11 mouse cellular contexts compared by ENCODE assay signal in genomic region chr8:86437418-86437817, GRCm38 (mm10).
DNase-seq lines count a peak whose midpoint lies in the region; ATAC-seq and TF ChIP-seq lines count a peak whose summit lies in the region.
"Had no signal": no experiment of that assay in that cellular context is flagged by ENCODE, and none has a peak within 500 bp of the region (broad histone marks: within the 10 kb centered on the region; RNA-seq: fewer than 3 reads in every experiment).

No protein-coding gene starts in this region.

- no peak for ATAC-seq in midbrain, postnatal 0 days (ENCODE audit: low FRiP score)

- no peak for TF ChIP-seq POLR2A in cortical plate, adult 2 months (IDR thresholded peaks at IDR 0.05; ENCODE audit: extremely low read depth, insufficient read depth, low read length)

- no peak overlapping the region for H3K4me2 ChIP-seq in midbrain, postnatal 0 days (ENCODE audit: low read depth, low read length, poor library complexity, severe bottlenecking)
- H3K4me2 ChIP-seq: heart, embryonic 15.5 days had no signal

- no peak for TF ChIP-seq CTCF in layer of hippocampus, adult 2 months (conservative IDR thresholded peaks at IDR 0.05)
- TF ChIP-seq CTCF in cortical plate, adult 2 months (IDR thresholded peaks at IDR 0.05; ENCODE audit: extremely low read depth, insufficient read depth, low read length): no peak
- TF ChIP-seq CTCF in midbrain, postnatal 0 days (IDR thresholded peaks at IDR 0.05): no peak

- no peaks in the 10 kb centered on the region for H3K27me3 ChIP-seq in midbrain, postnatal 0 days (ENCODE audit: insufficient read depth, low read length)
- H3K27me3 ChIP-seq: heart, embryonic 15.5 days had no signal

- DNase-seq in layer of hippocampus, adult 2 months (ENCODE audit: low spot score in 2 of 2): no peak
- DNase-seq in layer of hippocampus, postnatal 25 days (ENCODE audit: extremely low spot score in 1 of 2, low spot score in 1 of 2): no peak
- peak; percentile 33 for DNase-seq in left cerebral cortex, adult 11 months (ENCODE audit: low spot score)
- DNase-seq in midbrain, postnatal 0 days (ENCODE audit: low spot score): peak; percentile 55
- no peak for DNase-seq in urinary bladder, postnatal 10 days (ENCODE audit: low spot score)
- no peak for DNase-seq in urinary bladder, postnatal 4 days (ENCODE audit: low spot score in 2 of 2)
- DNase-seq in heart, postnatal 36 days: no peak
- DNase-seq: kidney, adult 18-20 months had no signal

- no peaks in the 10 kb centered on the region for H3K9me3 ChIP-seq in midbrain, postnatal 0 days (ENCODE audit: low read length)
- H3K9me3 ChIP-seq: heart, embryonic 15.5 days had no signal

- 55% methylated on average over 1 of the region's 1 CpGs for WGBS in midbrain, postnatal 0 days

- peak overlapping the region; percentile 84 for H3K27ac ChIP-seq in layer of hippocampus, adult 2 months
- peak overlapping the region; percentile 12; the same call in 1 of the 2 replicates for H3K27ac ChIP-seq in cortical plate, adult 2 months (ENCODE audit: insufficient read depth, low read length)
- peak overlapping the region; percentile 91 for H3K27ac ChIP-seq in midbrain, postnatal 0 days (ENCODE audit: low read depth, low read length)
- H3K27ac ChIP-seq: heart, embryonic 15.5 days; macrophage had no signal

- H3K36me3 ChIP-seq in midbrain, postnatal 0 days (ENCODE audit: insufficient read depth, low read length): no peaks in the 10 kb centered on the region
- H3K36me3 ChIP-seq: heart, embryonic 15.5 days had no signal

- peaks cover 9% of the 10 kb centered on the region for H3K4me1 ChIP-seq in cortical plate, adult 2 months (ENCODE audit: control insufficient read depth, insufficient read depth, low read length)
- H3K4me1 ChIP-seq in midbrain, postnatal 0 days (ENCODE audit: insufficient read depth, low read length): peaks cover 15% of the 10 kb centered on the region
- H3K4me1 ChIP-seq: heart, embryonic 15.5 days had no signal

- intact Hi-C loops in heart, postnatal 36 days (cut with DNase I): no loop called here

- H3K4me3 ChIP-seq in layer of hippocampus, adult 2 months: no peak overlapping the region
- no peak overlapping the region for H3K4me3 ChIP-seq in cortical plate, adult 2 months (ENCODE audit: insufficient read depth, low read length)
- H3K4me3 ChIP-seq in midbrain, postnatal 0 days (ENCODE audit: low read depth, low read length): no peak overlapping the region
- H3K4me3 ChIP-seq: heart, embryonic 15.5 days had no signal

- H3K9ac ChIP-seq in midbrain, postnatal 0 days (replicated peaks; ENCODE audit: low read length, poor library complexity, severe bottlenecking): no peak overlapping the region
- H3K9ac ChIP-seq: heart, embryonic 15.5 days had no signal

Comparison
In these comparisons a context has a peak if more than half of its experiments do, and no peak if none do; other contexts are left out.
1. DNase-seq: peak in left cerebral cortex, adult 11 months (single experiment) and midbrain, postnatal 0 days (single experiment); none in layer of hippocampus, adult 2 months (0 of 2), layer of hippocampus, postnatal 25 days (0 of 2), urinary bladder, postnatal 10 days (single experiment), urinary bladder, postnatal 4 days (0 of 2) and heart, postnatal 36 days (0 of 2).
2. H3K27ac ChIP-seq: peak in every context shown above with its lines; median percentile 91 in midbrain, postnatal 0 days; 84 in layer of hippocampus, adult 2 months; 12 in cortical plate, adult 2 months.